Mouse (Mus musculus) left cerebral cortex, postnatal 36 days (tissue): ENCODE data around the gene Arhgef16. TPM values are rescaled to one million over a fixed set of nuclear protein-coding genes. Genes with fewer than 3 reads are reported as not detected.

ENCODE experiments used
- DNase-seq, 2 experiments: peaks; one replicate each; pipeline ENCODE4 v3.0.0; 2021 to 2022; ENCODE audit warnings: low spot score in 2 of 2, mixed read lengths in 1 of 2
- intact Hi-C: fragments of 180-260 bp; cut with DNase I; formaldehyde crosslinking; loops from one replicate; pipeline ENCODE4 v1.15.1; 2025
- total RNA-seq, 2 experiments: library from RNA; stranded (reverse); gene quantifications; 2 replicates each; pipeline ENCODE4 v1.2.3; 2021

Gene Arhgef16
- total RNA-seq, 2 experiments from 2014 or later, result 0.59 to 0.62 TPM

GRCm38 (mm10) chr4:154299541-154300271 lies 1.8 kb downstream of the Arhgef16 start:
- intact Hi-C loops, result loop anchor here (5.0 kb wide), 2 partner anchors 132 to 232 kb away; no protein-coding TSS in a partner anchor
- DNase-seq, result no peak

- intact Hi-C loops, result no loop called here
- no peak for DNase-seq
Measured at GRCm38 (mm10) chr4:154297761-154298160, 3.7 kb downstream of the Arhgef16 start.

GRCm38 (mm10) chr4:154294262-154294731 lies 7.2 kb downstream of the Arhgef16 start:
- no peak for DNase-seq
- intact Hi-C loops, result no loop called here

DNA sequence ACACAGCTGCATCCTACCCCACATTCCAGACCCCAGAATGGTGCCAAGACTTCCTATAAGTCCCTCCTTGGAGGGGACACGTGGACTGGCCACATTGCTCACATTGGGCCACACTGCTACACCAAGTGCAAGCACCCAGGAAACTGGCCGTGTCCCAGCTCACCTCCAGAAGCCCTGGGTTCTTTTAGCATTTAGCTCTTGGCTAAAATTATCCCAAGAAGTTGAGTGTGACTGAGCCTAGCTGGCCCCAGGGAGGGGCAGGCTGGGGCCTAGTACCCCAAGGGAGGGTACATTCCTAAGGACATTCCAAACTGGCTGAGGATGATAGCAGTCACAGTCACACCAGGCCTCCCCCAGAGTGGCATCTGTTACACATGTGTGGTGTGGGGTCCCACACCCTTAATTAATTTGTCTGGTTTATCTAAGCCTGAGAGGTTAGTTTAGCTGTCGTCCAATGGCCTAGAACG lies 7.7 kb downstream of the Arhgef16 start:
- intact Hi-C loops, result no loop called here
- DNase-seq, result no peak

DNA sequence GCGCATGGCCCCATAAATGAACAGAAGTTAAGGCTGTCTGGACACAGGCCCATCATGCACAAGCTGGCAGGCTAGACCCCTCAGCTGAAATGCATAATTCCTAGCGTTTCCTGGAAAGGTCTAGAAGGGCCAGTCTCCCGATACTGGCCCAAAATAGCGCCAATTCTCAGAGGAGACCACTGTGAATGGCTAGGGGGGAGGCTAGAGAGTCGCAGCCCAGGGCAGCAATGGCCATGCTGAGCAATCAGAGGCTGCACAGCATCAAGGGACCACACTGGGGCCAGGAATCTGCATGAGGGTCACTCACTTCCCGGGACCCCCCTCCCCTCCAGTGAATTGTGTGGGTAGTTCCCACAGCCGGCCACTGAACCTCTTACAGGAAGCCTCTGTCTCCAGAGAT lies 17.8 kb downstream of the Arhgef16 start:
- intact Hi-C loops, result no loop called here
- DNase-seq, result no peak

DNA sequence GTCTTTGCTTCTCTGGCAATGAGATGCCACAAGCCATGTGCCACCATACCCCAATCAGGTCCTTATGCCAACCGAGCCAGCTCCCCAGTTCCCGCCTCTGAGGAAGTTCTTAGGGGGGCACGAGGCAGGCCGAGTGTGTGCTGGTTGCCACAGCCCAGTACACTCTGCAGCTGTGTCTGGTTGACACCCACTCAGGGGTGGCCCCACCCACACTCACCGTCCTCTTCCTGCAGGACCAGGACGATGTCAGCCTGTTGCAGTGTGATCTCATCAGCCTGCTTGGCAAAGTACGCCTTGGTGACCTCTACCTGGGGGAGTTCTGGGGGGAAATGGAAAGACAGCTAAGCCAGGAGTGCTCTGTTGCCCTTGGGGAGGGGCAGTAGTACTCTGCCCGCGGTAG lies 22.0 kb downstream of the Arhgef16 start:
- intact Hi-C loops, result no loop called here
- DNase-seq, result no peak

GRCm38 (mm10) chr4:154273000-154273399 lies 28.5 kb downstream of the Arhgef16 start:
- DNase-seq, result peak in 1 of 2 experiments; percentile 23
- intact Hi-C loops, result no loop called here

- no peak for DNase-seq
- intact Hi-C loops, result no loop called here
Measured at GRCm38 (mm10) chr4:154269520-154269919, 32.0 kb downstream of the Arhgef16 start.

- DNase-seq, result no peak
- intact Hi-C loops, result no loop called here
Measured at GRCm38 (mm10) chr4:154267511-154267910, 34.0 kb downstream of the Arhgef16 start.

DNA sequence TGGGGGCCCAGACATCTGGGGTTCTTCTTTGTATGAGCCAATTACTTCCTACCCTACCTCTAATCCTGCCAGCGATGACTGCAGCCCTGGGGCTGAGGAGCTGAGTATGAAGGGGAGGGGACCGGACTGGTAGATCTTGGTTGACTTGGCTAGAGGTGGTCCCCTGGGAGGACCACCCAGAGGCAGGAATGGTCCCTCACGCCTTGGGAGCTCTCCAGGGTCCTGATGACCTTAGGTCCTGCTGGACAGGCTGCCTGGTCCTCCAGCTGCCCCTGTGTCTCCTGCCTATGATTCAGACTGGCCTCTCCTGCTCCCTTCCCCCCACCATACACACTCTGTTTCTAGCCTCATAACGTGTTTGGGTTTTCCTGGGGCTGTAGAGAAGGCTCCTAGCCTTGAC lies 39.4 kb downstream of the Arhgef16 start:
- intact Hi-C loops, result no loop called here

DNA sequence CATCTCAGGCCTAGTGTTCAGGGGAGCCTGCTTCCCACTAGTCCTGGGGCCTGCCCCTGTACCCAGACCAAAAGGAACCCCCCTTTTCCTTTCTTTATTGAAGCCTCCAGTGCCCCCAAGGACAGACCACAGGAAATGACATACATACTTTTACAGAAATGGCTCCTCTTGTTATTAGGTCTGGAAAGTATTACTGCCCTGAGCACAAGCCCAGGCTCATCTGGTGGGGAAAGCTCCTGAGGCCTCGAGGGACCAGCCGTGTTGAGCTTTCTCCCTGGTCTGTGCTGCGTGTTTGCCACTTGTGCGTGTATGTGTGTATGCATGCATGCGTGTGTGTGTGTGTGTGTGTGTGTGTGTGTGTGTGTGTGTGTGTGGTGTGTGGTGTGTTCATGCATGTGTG lies 40.7 kb downstream of the Arhgef16 start:
- DNase-seq, result no peak
- intact Hi-C loops, result no loop called here

More for the DNA sequence above, 39.4 kb downstream of the Arhgef16 start:
- no peak for DNase-seq

DNA sequence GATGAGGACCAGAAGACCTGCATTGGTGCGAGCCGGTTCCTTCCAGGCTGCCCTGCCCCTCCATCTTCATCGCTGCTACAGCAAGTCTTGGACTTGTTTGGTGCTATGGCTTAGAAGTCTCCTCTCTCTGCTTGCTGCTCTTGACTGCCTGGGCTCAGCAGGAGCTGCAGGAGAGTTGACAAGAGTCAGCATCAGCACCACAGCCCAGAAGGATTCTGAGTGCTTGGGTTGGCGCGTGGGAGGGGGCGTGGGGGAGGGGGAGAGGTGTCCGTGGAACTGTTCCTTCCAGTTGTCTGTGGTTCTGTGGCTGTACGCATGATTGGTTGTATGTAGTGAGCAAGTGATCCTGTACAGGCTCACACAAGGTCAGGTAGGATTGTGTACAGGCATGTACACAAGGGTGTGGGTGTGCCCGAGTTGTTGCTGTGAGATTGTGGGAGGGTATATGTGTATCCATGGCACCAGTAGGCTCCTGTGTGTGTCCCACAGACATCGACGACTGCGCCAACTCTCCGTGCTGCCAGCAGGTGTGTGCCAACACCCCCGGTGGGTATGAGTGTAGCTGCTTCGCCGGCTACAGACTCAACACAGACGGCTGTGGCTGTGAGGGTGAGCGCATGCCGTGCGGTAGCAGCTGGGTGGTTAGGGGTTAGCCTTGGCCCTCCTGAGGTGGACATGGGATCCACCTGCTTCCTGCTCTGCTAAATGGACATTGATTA lies 48.8 kb downstream of the Arhgef16 start:
- DNase-seq, result peak; percentile 47 to 51
- intact Hi-C loops, result no loop called here

DNA sequence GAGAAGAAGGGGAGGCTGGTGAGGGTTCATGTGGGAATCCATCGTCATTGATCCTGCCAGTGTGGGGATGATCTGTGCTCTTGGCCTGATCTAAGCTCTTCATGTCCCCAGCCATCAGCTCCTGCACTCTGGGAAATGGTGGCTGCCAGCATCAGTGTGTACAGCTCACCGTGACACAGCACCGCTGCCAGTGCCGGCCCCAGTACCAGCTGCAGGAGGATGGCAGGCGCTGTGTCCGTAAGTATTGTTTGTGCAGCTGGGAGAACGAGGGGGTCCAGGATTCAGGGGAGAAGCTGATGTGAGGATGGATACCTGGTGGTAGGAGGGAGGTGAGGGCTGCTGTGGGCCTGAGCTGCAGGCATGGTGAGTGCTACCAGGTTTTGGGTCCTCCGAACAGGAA lies 52.2 kb downstream of the Arhgef16 start:
- DNase-seq, result no peak
- intact Hi-C loops, result no loop called here

DNA sequence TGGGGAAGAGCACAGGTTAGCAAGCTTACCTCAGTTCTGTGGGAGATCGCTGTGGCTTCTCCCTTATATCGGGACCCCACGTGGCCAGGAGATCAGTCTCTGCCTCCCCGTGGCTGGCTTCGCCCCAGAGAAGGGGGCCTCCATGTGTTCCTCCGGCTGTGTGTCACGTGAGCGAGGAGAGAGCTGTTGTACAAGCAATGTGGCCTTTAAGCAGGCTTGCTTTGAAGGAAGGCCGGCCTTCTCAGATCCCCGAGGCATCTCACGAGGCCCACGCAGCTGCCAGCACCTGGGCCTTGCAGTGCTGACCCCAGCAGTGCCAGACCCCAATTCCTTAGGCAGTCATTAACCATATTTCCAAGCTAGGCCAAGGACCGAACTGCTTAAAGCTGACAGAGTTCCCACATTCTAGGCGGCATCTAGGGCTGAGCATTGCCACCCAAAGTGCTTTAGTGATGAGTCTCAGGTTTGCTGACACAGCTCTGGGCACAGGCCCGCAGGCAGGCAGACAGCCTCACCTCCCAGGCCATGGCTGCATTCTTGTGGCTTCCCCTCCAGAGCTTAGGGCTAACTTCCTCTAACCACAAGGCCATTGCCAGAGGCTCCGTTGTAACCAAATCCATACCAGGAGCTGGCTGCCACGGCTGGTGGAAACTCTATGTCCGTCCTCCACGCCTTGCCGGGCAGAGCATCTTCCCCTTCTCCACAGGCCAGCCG lies 53.2 kb downstream of the Arhgef16 start:
- intact Hi-C loops, result no loop called here
- no peak for DNase-seq

DNA sequence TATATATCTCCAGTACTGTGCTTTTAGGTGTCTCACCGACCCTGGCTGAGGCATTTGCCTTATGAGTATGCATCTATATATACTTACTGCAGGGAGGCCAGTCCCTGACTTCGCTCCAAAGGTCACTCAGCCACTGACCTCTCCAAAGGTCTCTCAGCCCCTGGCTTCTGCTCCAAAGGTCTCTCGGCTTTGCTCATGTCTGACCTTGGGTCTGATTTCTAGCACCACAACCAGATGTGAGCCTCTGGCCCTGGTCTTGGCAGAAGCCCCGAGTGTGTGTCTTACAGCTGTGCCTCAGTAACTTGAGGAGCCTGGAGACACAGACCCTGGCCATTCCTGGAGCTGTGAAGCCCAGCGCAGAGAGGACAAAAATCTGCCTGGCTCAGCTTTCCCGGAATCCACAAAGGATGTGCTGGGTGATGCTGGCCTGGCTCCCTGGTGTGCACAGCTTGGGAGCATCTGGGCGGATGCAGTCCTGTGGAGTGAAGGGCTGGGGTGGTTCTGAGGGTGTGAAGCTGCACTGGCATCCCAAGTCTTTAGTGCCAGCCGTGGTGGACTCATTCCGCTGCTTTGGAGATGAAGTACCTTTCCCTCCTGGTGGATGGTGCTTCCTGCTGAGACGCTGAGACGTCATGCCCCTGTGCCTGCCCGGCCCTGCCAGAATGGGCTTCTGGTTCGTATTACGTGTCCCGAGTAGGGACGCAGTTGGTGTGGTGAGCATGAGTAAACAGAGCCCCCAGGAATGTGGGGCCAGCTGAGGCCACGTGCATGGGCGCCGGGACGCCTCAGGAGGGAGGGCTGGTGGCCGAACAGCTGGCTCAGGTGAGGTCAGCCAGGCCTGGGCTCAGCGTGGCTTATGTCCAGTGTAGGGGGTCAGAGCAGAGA lies 54.0 kb downstream of the Arhgef16 start:
- intact Hi-C loops, result no loop called here
- DNase-seq, result no peak

DNA sequence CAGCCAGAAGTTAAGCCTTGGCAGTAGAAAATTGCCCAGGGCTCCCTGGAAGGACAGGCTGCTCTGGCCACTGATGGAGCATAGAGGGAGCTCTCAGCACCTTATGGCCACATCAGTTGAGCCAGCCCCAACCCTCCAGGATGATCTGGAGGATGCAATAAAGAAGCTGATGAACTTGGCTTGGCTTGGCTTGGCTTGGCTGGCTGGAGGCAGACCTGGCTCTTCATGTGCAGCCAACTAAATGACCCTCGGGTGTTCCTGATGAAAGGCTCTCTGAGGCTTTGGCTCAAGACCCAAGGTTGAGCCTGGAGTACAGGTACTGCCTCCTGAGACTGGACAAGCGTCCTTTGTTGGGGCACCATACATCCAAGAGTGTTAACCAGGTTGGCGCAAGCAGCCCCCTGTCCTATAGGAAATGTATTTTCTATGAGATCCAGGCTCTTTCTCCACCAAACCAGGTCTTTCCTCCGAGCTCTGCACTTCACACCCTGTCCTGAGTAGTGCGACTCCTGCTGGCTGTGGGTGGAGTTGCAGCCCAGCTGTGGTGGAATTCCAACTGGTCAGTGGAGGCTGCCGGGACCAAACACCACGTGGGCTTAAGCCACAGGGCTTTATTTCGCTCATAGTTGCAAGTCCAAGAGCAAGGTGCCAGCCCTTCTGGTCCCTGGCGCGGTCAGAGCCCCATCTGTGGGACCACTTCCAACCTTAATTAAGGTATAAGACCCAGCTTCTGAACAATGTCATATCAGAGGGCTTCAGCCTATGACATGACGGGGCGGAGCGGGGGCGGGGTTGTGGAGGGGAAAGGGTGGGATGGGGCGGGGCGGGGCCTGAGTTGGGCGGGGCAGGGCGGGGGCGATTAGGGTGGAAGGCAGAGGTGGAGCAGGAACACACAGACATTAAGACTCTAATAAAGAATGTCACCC lies 55.1 kb downstream of the Arhgef16 start:
- DNase-seq, result peak; percentile 30 to 39
- intact Hi-C loops, result no loop called here

DNA sequence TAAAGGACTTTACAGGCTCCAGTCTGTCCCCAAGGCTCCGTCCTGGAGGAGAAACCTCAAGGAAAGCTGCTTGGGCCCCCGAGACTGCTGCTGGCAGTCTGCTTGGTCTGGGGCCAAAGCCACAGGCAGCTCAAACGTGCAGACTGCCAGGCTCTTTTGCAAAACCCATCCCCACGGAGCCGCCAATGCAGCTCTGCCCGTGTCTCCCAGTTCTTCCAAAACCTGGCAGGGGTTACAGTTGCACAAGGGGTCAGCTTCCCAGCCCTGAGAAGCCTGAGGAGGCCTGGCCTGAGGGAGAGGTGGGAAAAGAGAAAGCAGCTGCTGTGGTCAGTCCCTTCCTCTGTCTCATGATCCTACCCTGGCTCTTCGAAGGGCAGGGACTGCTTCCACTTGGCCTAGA lies 56.1 kb downstream of the Arhgef16 start:
- DNase-seq, result no peak
- intact Hi-C loops, result no loop called here

DNA sequence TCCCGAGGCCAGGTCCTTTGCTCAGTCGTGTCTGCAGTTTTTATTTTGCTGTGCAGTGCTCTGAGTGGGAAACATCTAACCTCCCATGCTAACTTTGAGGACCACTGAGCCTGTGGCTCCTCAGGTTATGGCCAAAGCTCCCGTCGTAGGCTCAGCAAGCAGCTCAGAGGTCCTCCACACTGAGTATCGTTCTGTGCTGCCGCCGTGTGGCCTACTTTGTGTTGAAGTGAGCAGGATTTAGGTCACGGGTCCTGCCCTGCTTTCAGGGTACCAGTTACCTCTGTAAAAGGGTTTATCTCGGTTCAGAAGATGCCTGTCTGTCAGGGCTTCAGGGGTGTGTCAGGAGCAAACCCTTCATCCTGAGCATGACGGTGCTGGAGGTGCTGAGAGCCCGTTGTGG lies 60.9 kb downstream of the Arhgef16 start:
- no peak for DNase-seq
- intact Hi-C loops, result no loop called here
